Mouse (Mus musculus) limb, embryonic 11.5 days (tissue): ENCODE measurements around the gene Traf2. TPM values are rescaled to one million over a fixed set of nuclear protein-coding genes. Genes with fewer than 3 reads are reported as not detected.

Source experiments
- ATAC-seq: fragments of 200-750 bp; cut with Nextera tagmentation; 2 replicates; pipeline ENCODE4 v1.8.0; 2017; ENCODE audit warnings: low read depth; ENCODE audit not compliant: insufficient number of reproducible peaks, low FRiP score, low TSS enrichment
- DNase-seq: peaks from one replicate; pipeline ENCODE4 v3.0.0-alpha.2; 2015; ENCODE audit warnings: low spot score
- H3K27ac ChIP-seq: fragments of 300-500 bp; sonication (generic); replicated peaks from 2 replicates; pipeline ENCODE4 v1.5.1; 2014; ENCODE audit warnings: low read depth, mild to moderate bottlenecking, low read length
- H3K27me3 ChIP-seq: fragments of 300-500 bp; sonication (generic); 2 replicates; pipeline ENCODE4 v1.6.1; 2014; ENCODE audit warnings: mild to moderate bottlenecking, low read length, mixed read lengths; ENCODE audit not compliant: control insufficient read depth, insufficient read depth
- H3K36me3 ChIP-seq: fragments of 300-500 bp; sonication (generic); 2 replicates; pipeline ENCODE4 v1.6.1; 2014; ENCODE audit warnings: mild to moderate bottlenecking, low read length, moderate library complexity, mixed read lengths; ENCODE audit not compliant: control insufficient read depth, insufficient read depth
- H3K4me1 ChIP-seq: fragments of 300-500 bp; sonication (generic); 2 replicates; pipeline ENCODE4 v1.6.1; 2014; ENCODE audit warnings: low read length, mixed read lengths; ENCODE audit not compliant: control insufficient read depth, insufficient read depth
- H3K4me2 ChIP-seq: fragments of 300-500 bp; sonication (generic); 2 replicates; pipeline ENCODE4 v1.6.1; 2014; ENCODE audit warnings: low read depth, mild to moderate bottlenecking, moderate library complexity; ENCODE audit not compliant: severe bottlenecking
- H3K4me3 ChIP-seq: fragments of 300-500 bp; sonication (generic); 2 replicates; pipeline ENCODE4 v1.5.1; 2014; ENCODE audit warnings: low read depth, low read length
- H3K9ac ChIP-seq: fragments of 300-500 bp; sonication (generic); 2 replicates; pipeline ENCODE4 v1.6.1; 2014; ENCODE audit warnings: mild to moderate bottlenecking, low read length
- H3K9me3 ChIP-seq: fragments of 300-500 bp; sonication (generic); 2 replicates; pipeline ENCODE4 v1.6.1; 2016; ENCODE audit warnings: low read length; ENCODE audit not compliant: control insufficient read depth
- WGBS: fragments of 180-500 bp; shearing (Covaris S2); extraction: QIAGEN DNeasy Blood & Tissue Kit; methylation state at CpG from one replicate; pipeline ENCODE4 v1.1.7; 2014; 5-methylcytosine and 5-hydroxymethylcytosine counted together
- polyA plus RNA-seq: library from polyadenylated mRNA; unstranded; fragments of >200 nt; fragmentation: Nextera tagmentation; extraction: Ambion mirVana; gene quantifications from 2 replicates; pipeline ENCODE4 v1.2.1, GENCODE M21; 2014

Gene Traf2
- polyA plus RNA-seq, 1 experiment from 2014 or later: 40.0 TPM

DNA sequence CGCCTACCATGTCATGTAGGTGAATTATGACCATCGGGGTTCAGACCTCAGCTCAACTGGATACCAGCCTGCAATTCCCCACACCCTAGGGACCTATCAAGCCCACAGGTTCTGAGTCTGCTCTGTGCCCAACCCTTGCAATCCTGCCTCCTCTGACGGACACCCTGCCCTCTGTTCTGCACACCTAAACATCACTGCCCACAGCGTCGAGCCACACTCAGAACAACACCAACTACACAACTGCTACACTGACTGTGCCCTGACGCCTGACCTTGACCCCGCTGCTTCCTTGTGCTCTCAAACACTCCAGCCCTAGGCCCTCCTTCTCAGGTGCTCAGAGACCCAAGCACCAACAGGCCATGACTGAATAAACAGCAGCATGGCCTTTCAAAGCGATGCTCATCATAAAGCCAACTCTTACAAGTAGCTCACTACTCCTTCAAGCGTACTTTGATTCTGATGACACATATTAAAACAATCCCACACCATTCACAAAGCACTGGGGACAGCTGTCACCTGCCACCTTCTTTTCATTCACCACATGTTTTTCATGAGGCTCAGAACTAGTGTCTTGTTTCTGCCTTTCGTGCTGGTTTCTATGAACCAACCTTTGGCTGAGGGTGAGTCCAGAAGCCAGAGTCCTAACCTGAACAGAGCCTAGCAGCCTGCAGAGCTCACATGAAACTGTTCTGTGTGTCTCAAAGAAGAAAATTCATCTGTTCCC, 4.9 kb downstream of the Traf2 start:
- peaks cover 3% of the 10 kb centered on the region for H3K36me3 ChIP-seq
- H3K9ac ChIP-seq: no peak overlapping the region
- WGBS: 80% methylated on average over 10 of the region's 10 CpGs
- no peak for DNase-seq
- no peaks in the 10 kb centered on the region for H3K9me3 ChIP-seq
- ATAC-seq: no peak
- H3K27ac ChIP-seq: no peak overlapping the region
- no peaks in the 10 kb centered on the region for H3K27me3 ChIP-seq
- H3K4me3 ChIP-seq: no peak overlapping the region
- H3K4me1 ChIP-seq: peaks cover 6% of the 10 kb centered on the region; the same call in 1 of the 2 replicates
- H3K4me2 ChIP-seq: no peak overlapping the region

GRCm38 (mm10) chr2:25540541-25540948, 6.2 kb downstream of the Traf2 start:
- no peak overlapping the region for H3K27ac ChIP-seq
- H3K27me3 ChIP-seq: no peaks in the 10 kb centered on the region
- no peak overlapping the region for H3K4me3 ChIP-seq
- H3K36me3 ChIP-seq: peaks cover 8% of the 10 kb centered on the region
- H3K4me1 ChIP-seq: 0 out of 2 replicates have a peak, but pooled peaks cover 2% of the 10 kb centered on the region
- no peak for DNase-seq
- H3K9ac ChIP-seq: no peak overlapping the region
- WGBS: 92% methylated on average over 4 of the region's 4 CpGs
- no peak overlapping the region for H3K4me2 ChIP-seq
- ATAC-seq: no peak
- no peaks in the 10 kb centered on the region for H3K9me3 ChIP-seq

GRCm38 (mm10) chr2:25536531-25536930, 10.2 kb downstream of the Traf2 start:
- Histone ChIP-seq H3K27ac (no peak overlapping the region), H3K4me2 (no peak overlapping the region), H3K9me3 (no peaks in the 10 kb centered on the region), H3K4me1 (0 out of 2 replicates have a peak, but pooled peaks cover under 1% of the 10 kb centered on the region), H3K4me3 (no peak overlapping the region), H3K27me3 (no peaks in the 10 kb centered on the region), H3K36me3 (peaks cover 11% of the 10 kb centered on the region), H3K9ac (no peak overlapping the region)
- DNase-seq (no peak), ATAC-seq (no peak)
- 93% methylated on average over 8 of the region's 8 CpGs for WGBS

DNA sequence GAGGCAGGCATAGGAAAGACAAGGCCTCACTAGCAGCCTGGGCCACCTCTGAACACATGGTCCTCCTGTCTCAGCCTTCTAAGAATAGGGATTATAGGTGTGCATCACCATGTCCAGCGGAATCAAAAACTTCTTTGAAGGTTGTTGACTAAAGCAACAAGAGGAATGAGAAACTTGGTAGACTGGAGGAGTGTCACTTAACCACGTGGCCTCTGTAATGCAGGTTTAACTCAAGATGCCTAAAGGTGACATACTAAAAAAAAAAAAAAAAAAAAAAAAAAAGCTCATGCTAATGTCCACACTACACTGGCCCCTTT, 11.9 kb downstream of the Traf2 start:
- no peaks in the 10 kb centered on the region for H3K9me3 ChIP-seq
- H3K36me3 ChIP-seq: peaks cover 16% of the 10 kb centered on the region
- ATAC-seq: no peak
- no peak for DNase-seq
- H3K4me2 ChIP-seq: no peak overlapping the region
- no peaks in the 10 kb centered on the region for H3K27me3 ChIP-seq
- WGBS: 89% methylated on average over 2 of the region's 2 CpGs
- H3K27ac ChIP-seq: no peak overlapping the region
- H3K4me1 ChIP-seq: no peaks in the 10 kb centered on the region
- no peak overlapping the region for H3K9ac ChIP-seq
- H3K4me3 ChIP-seq: no peak overlapping the region

DNA sequence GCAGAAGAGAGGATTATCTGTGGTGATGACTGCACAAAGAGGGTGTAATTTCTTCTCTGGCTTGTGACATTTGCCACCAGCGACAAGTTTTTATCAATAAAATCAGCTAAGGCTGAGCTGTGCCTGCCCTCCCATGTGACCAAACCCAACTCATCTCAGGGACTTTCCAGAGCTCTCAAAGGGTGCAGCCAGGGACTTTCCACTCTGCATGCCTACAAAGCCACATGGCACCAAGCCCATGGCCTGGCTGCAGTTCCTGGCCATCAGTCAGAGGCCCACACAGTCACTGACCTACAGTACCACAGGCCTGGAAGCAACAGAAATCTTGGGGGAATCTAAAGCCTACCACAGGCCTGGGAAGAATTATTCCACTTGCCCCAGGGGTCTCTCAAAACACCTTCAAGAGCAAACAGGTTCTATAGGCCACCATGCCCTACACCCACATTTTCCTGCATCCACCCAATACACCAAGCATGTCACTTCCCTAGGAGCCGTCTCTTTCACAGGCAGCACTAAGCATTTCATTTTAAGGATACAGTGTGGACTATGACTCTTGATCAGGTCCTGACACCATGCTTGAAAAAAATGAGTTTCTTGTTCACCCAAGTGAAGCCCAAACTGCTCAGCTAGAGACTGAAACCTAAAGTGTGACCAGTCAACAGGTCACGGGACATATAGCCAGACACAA, 12.4 kb downstream of the Traf2 start:
- Histone ChIP-seq H3K9me3 (no peaks in the 10 kb centered on the region), H3K4me2 (no peak overlapping the region), H3K4me1 (no peaks in the 10 kb centered on the region), H3K27me3 (no peaks in the 10 kb centered on the region), H3K9ac (no peak overlapping the region), H3K27ac (no peak overlapping the region), H3K4me3 (no peak overlapping the region), H3K36me3 (peaks cover 16% of the 10 kb centered on the region)
- WGBS: 90% methylated on average over 3 of the region's 3 CpGs
- DNase-seq: no peak
- ATAC-seq: no peak

DNA sequence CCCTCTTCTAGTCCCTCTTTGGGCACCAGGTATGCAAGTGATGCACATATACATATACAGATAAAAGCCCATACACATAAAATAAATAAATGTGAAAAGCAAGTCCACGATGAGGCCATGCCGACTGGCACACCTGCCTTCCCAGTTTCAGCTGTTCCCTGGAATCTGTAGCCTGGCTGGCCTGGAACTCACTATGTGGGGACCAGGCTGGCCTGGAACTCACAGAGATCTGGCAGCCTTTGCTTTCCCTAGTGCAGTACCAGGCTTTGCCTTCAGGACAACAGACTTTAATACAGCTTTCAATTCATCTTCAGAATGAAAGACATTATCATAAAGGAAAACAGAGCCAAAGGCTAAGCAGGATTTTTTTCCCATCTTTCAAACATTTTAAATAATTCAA, 13.0 kb downstream of the Traf2 start:
- H3K36me3 ChIP-seq: peaks cover 18% of the 10 kb centered on the region
- 93% methylated on average over 2 of the region's 2 CpGs for WGBS
- DNase-seq: no peak

GRCm38 (mm10) chr2:25526510-25527302, 20.0 kb downstream of the Traf2 start:
- Histone ChIP-seq H3K4me3 (no peak overlapping the region), H3K36me3 (peaks cover 52% of the 10 kb centered on the region), H3K9ac (no peak overlapping the region), H3K4me1 (no peaks in the 10 kb centered on the region), H3K27ac (no peak overlapping the region), H3K27me3 (no peaks in the 10 kb centered on the region), H3K9me3 (no peaks in the 10 kb centered on the region), H3K4me2 (no peak overlapping the region)
- ATAC-seq (no peak), DNase-seq (no peak)
- 89% methylated on average over 9 of the region's 9 CpGs for WGBS

More for the DNA sequence above, 13.0 kb downstream of the Traf2 start:
- no peak overlapping the region for H3K27ac ChIP-seq
- H3K4me2 ChIP-seq: no peak overlapping the region
- no peak overlapping the region for H3K4me3 ChIP-seq
- no peaks in the 10 kb centered on the region for H3K9me3 ChIP-seq
- no peaks in the 10 kb centered on the region for H3K4me1 ChIP-seq
- H3K27me3 ChIP-seq: no peaks in the 10 kb centered on the region
- ATAC-seq: no peak
- no peak overlapping the region for H3K9ac ChIP-seq

GRCm38 (mm10) chr2:25509912-25510311, 36.8 kb downstream of the Traf2 start:
- no peak for ATAC-seq
- no peak for DNase-seq
- H3K4me1 ChIP-seq: no peaks in the 10 kb centered on the region
- H3K36me3 ChIP-seq: peaks cover 3% of the 10 kb centered on the region; the same call in 1 of the 2 replicates
- no peaks in the 10 kb centered on the region for H3K27me3 ChIP-seq
- no peaks in the 10 kb centered on the region for H3K9me3 ChIP-seq
- no peak overlapping the region for H3K4me2 ChIP-seq
- no peak overlapping the region for H3K27ac ChIP-seq
- WGBS: 65% methylated on average over 3 of the region's 3 CpGs
- no peak overlapping the region for H3K4me3 ChIP-seq
- no peak overlapping the region for H3K9ac ChIP-seq
